Mouse (Mus musculus): ENCODE data around the gene Nceh1.
"Not testable (repeated sequence)": the region's sequence is repeated elsewhere in the genome, so short reads cannot be mapped to it uniquely, and the experiment has no call there.

Nceh1 gene

DNA sequence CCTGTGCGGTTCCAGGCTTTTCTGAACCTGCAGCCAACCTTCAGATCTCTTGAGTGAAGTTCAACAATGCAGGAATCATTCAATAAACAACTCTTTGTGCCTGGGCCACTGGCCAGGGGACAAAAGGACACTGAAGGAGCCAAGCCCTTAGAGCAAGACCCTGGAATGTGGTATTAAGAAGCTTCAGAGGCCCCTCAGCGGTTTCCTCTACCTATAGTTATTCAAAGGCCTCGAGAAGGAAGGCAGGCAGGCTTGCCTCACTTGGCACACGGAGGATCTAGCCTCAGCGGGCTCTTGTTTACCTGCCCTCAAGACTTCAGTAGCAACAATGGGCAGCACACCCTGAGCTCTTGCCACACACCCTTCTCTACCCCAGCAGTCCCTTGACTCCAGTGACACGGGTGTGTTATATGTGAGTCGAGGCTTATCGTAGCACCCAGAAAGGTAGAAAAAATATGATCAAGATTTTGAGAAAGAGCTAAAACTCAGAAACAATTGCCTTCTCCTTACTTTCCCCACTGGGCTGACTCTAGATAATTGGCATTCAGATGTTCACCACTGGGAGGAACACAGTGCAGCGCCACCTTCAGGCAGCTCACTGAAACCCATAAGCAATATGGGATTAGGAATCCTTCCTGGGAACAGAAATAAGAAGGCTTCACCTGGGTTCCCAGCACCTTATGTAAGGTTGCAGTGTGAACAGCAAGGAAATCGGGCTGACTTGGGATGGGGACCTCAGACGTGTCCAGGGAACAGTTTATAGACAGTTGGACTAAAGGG is 46.0 kb downstream of the Nceh1 start:
- no peak for DNase-seq (ENCODE audit: low spot score in 2 of 2)

GRCm38 (mm10) chr3:27233361-27233760 is 50.6 kb downstream of the Nceh1 start:
- no peak for DNase-seq (ENCODE audit: low spot score in 2 of 2)

- peak; percentile 67 to 68 for DNase-seq (ENCODE audit: low spot score in 2 of 2)
Measured at GRCm38 (mm10) chr3:27233841-27234240, 51.1 kb downstream of the Nceh1 start.

DNA sequence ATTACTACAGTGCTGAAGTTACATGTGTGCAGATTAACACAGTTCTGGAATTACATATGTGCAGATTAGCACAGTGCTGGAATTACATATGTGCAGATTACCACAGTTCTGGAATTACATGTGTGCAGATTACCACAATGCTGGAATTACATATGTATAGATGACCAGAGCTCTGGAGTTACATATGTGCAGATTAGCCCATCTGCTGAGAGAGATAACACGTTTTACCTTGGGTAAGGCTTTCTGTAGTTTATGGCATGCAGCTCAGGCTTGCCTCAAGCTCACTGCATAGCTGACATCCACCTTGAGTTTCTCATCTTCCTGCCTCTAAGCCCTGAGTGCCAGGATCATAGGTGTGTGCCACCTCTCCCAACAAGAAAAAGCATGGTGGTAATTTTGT is 52.2 kb downstream of the Nceh1 start:
- DNase-seq (ENCODE audit: low spot score in 2 of 2), result no peak

DNA sequence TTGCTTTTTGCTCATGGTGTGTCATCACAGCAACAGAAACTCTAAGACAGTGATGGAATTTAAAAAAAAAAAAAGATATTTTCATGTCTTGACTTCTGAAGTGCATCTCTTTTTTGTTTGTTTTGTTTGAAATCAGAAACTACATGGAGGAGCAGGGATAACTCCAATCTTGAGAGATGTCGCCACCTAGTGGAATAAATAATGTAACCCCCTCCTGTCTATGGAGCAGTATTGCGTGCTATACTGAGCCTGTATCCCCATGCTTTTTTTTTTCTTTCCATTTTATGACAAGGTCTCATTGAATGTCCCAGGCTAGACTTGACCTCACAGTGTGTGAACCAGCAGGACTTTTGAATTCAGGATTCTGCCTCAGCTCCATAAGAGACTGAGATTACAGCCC is 54.5 kb downstream of the Nceh1 start:
- peak; percentile 55 to 64 for DNase-seq (ENCODE audit: low spot score in 2 of 2)

DNA sequence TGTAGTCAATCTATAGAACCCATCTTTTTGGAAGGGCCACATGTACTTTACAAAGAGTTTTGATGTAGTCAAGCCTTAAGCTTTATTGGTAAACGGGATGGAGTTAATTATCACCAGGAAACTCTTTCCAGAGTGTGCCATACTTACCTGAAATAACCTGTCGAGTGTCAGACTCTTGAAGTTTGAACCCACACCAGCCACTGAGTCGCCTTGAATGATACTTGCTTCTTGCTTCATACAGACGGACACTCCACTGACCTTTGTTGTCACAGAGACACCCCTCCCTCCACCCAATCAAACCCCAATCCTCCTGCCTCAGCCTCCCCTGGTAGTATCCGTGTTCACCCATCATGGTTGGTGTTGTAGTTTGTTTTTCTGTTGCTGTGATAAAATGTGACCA is 55.8 kb downstream of the Nceh1 start:
- no peak for DNase-seq (ENCODE audit: low spot score in 2 of 2)

DNA sequence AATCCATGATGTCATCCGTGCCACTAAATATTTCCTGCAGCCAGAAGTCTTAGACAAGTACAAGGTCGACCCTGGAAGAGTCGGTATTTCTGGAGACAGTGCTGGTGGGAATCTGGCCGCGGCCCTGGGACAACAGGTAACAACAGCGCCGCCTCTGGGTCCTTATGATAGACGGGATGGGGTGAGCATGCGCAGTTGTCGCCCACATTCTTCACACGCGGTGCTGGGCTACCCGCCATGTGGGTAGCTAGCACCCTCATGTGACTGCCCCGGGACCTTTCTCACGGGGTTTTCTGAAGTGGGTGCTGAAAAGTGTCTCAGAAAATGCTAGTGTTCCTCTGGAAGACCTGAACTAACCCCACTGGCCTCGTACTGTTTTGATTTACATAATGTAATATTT is 56.8 kb downstream of the Nceh1 start:
- DNase-seq (ENCODE audit: low spot score in 2 of 2), result peak; percentile 72 to 81

- DNase-seq (ENCODE audit: low spot score in 2 of 2), result no peak
Measured at GRCm38 (mm10) chr3:27241864-27242263, 59.1 kb downstream of the Nceh1 start.

DNA sequence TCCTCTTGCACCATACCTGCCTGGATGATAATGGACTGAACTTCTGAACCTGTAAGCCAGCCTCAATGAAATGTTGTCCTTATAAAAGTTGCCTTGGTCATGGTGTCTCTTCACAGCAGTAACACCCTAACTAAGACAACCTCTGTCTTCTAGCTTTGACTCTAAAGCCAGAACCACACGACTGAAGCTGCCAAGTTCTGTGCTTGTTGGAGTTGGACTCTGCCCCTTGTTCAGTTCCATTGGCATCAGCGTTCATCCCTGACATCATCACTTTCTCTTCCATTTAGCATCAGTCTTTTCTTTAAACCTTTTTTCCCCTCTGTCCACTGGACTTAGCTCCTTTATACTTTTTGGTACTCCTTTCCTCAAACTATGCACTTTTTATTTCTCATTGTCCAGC is 63.4 kb downstream of the Nceh1 start:
- no peak for DNase-seq (ENCODE audit: low spot score in 2 of 2)

DNA sequence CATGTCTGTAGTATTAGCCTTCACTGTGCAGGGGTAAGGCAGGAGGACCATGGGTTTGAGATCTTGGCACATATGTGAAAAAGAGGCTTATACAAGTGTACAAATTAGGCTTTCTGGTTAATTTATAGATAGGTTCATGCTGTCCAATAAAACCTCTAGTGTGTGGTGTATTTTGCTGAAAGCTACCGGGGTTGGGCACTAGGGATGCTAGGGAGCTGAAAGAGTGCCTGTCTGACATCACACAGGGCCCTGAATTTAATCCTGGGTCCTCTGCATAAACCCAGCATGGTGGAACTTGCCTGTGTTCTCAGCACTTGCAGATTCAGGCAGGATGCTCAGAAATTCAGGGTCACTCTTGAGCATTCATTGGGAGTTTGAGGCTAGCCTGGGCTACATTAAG is 65.0 kb downstream of the Nceh1 start:
- DNase-seq (ENCODE audit: low spot score in 2 of 2), result no peak

- no peak for DNase-seq (ENCODE audit: low spot score in 2 of 2)
Measured at GRCm38 (mm10) chr3:27249030-27249429, 66.3 kb downstream of the Nceh1 start.

DNA sequence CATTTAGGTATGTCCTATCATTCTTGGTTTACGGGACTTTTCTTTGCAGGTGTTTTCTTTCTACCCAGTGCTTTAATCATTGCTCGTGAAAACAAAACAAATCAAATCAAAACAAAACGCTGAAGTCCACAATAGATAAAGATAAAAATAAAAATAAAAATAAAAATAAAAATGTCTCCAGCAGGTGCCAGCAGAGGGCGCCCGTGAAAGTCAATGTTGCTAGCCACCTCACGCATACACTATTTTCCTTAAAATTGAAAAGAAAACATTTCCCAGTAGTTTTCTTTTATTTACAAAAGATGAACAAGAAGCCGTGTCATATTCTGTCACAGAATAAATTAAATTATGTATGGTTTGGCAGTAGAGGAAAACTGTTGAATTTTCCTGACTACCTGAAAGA is 68.2 kb downstream of the Nceh1 start:
- DNase-seq (ENCODE audit: low spot score in 2 of 2), result no peak

DNA sequence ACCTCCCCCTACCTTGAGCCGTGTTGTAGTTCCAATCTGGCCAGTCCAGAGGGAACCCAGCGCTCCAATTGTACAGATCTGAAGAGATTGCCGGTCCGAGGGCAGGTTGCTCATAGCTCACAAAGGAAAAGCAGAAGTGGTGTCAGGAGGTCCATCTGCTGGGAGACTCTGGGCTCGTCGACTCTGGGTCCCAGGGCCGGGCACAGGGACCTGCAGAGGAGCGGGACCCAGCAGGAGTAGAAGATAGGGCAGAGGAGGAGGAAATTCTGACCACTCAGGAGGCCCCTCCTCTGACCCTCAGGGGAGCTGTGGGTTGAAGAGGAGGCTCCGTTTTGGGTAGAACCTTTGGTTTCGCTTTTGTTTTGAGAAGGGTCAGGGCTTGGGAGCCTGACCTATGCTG is 75.7 kb downstream of the Nceh1 start:
- no peak for DNase-seq (ENCODE audit: low spot score in 2 of 2)

- DNase-seq (ENCODE audit: low spot score in 2 of 2), result no peak
Measured at GRCm38 (mm10) chr3:27260393-27260792, 77.6 kb downstream of the Nceh1 start.

- DNase-seq (ENCODE audit: low spot score in 2 of 2), result peak; percentile 25 to 47
Measured at GRCm38 (mm10) chr3:27267327-27267726, 84.6 kb downstream of the Nceh1 start.

DNA sequence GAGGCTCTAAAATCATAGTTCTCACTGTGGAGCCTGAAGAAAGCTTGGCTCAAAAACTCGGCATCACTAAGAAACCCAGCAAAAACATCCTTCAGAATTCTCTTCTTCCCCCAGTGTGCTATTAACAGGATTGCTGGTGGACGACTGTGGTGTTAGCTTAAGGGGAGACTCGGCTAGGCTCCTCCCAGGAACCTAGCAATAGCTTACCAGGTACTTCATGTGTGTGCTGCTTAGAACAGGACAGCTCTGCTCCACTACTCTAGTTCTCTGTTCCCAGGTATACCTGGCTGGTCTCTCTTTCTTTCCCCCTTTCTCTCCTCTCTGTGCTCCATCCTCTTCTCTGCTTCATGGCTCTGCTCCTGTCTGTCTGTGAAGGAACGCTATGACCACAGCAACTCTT is 85.1 kb downstream of the Nceh1 start:
- DNase-seq (ENCODE audit: low spot score in 2 of 2), result no peak

- no peak for DNase-seq (ENCODE audit: low spot score in 2 of 2)
Measured at GRCm38 (mm10) chr3:27269151-27269550, 86.4 kb downstream of the Nceh1 start.

- DNase-seq (ENCODE audit: low spot score in 2 of 2), result peak; percentile 75 to 79
Measured at GRCm38 (mm10) chr3:27270160-27270962, 87.6 kb downstream of the Nceh1 start.

GRCm38 (mm10) chr3:27272926-27273745 is 90.4 kb downstream of the Nceh1 start:
- DNase-seq (ENCODE audit: low spot score in 2 of 2), result peak in 1 of 2 experiments; percentile 13

GRCm38 (mm10) chr3:27279286-27279925 is 96.6 kb downstream of the Nceh1 start:
- DNase-seq (ENCODE audit: low spot score in 2 of 2), result not testable (repeated sequence)

DNA sequence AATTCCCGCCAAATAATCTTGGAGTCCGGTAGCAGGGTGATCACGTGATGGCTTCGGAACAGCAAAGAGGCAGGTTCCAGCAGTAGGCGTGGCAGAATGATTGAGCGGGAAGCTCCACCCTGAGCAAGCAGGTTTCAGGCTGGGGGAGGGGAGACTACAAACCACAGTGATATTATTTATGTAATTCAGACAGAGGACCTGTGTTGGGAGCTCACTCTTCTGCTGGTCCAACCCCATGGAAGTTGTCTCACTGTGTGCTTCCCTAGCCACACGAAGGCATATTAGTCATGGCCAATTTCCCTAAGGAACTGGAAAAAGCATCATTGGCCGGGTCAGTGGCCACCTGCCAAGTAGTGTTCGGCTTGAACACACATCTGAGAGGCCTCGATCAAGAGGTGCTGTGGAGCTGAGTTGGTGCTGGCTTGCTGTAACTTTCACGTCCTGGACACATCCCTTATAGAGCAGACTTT is 97.5 kb downstream of the Nceh1 start:
- peak; percentile 75 to 79 for DNase-seq (ENCODE audit: low spot score in 2 of 2)

Data from heart, adult 9 months (tissue).